Mouse (Mus musculus) heart, embryonic 11.5 days (tissue): ENCODE measurements around the gene Hspa12b. TPM values are rescaled to one million over a fixed set of nuclear protein-coding genes. Genes with fewer than 3 reads are reported as not detected.

ENCODE experiments used
- ATAC-seq: fragments of 200-750 bp; cut with Nextera tagmentation; replicated peaks from 2 replicates; pipeline ENCODE4 v1.8.0; 2017; ENCODE audit warnings: moderate library complexity; ENCODE audit not compliant: insufficient number of reproducible peaks, low FRiP score, low TSS enrichment
- H3K27ac ChIP-seq: fragments of 300-500 bp; sonication (generic); 2 replicates; pipeline ENCODE4 v1.5.1; 2014; ENCODE audit warnings: mild to moderate bottlenecking, low read depth, low read length
- H3K27me3 ChIP-seq: fragments of 300-500 bp; sonication (generic); 2 replicates; pipeline ENCODE4 v1.6.1; 2014; ENCODE audit warnings: mild to moderate bottlenecking, low read length, mixed read lengths; ENCODE audit not compliant: control insufficient read depth, insufficient read depth
- H3K36me3 ChIP-seq: fragments of 300-500 bp; sonication (generic); 2 replicates; pipeline ENCODE4 v1.6.1; 2014; ENCODE audit warnings: mild to moderate bottlenecking, low read length, moderate library complexity, mixed read lengths; ENCODE audit not compliant: control insufficient read depth, insufficient read depth
- H3K4me1 ChIP-seq: fragments of 300-500 bp; sonication (generic); 2 replicates; pipeline ENCODE4 v1.6.1; 2014; ENCODE audit warnings: low read length; ENCODE audit not compliant: control insufficient read depth, insufficient read depth
- H3K4me2 ChIP-seq: fragments of 300-500 bp; sonication (generic); 2 replicates; pipeline ENCODE4 v1.6.1; 2014; ENCODE audit warnings: mild to moderate bottlenecking, moderate library complexity
- H3K4me3 ChIP-seq: fragments of 300-500 bp; sonication (generic); 2 replicates; pipeline ENCODE4 v1.5.1; 2014; ENCODE audit warnings: low read depth, low read length
- H3K9ac ChIP-seq: fragments of 300-500 bp; sonication (generic); 2 replicates; pipeline ENCODE4 v1.6.1; 2014; ENCODE audit warnings: mild to moderate bottlenecking, low read depth, low read length, moderate library complexity
- H3K9me3 ChIP-seq: fragments of 300-500 bp; sonication (generic); replicated peaks from 2 replicates; pipeline ENCODE4 v1.6.1; 2016; ENCODE audit warnings: low read length; ENCODE audit not compliant: control insufficient read depth
- WGBS: fragments of 180-500 bp; shearing (Covaris S2); extraction: QIAGEN DNeasy Blood & Tissue Kit; methylation state at CpG from one replicate; pipeline ENCODE4 v1.1.7; 2014; ENCODE audit not compliant: insufficient replicate concordance; 5-methylcytosine and 5-hydroxymethylcytosine counted together
- polyA plus RNA-seq: library from polyadenylated mRNA; unstranded; fragments of >200 nt; fragmentation: Nextera tagmentation; extraction: Ambion mirVana; gene quantifications from 2 replicates; pipeline ENCODE4 v1.2.1, GENCODE M21; 2014

Hspa12b gene
- 5.6 and 6.3 TPM in 2 replicates for polyA plus RNA-seq

GRCm38 (mm10) chr2:131127161-131127730 lies at the start of gene Hspa12b:
Gene Hspa12b (plus strand): TSS chr2:131127280.
- Histone ChIP-seq H3K9ac (peak within 1 kb of the TSS; percentile 85), H3K36me3 (no peaks in the 10 kb centered on the region), H3K9me3 (no peaks in the 10 kb centered on the region), H3K27me3 (peaks cover 3% of the 10 kb centered on the region; the same call in 1 of the 2 replicates), H3K4me3 (peak within 1 kb of the TSS; percentile 70), H3K4me2 (peak within 1 kb of the TSS; percentile 90), H3K4me1 (peaks cover 34% of the 10 kb centered on the region), H3K27ac (peak within 1 kb of the TSS; percentile 78)
- 1% methylated on average over 28 of the region's 28 CpGs for WGBS
- ATAC-seq, result peak; percentile 92

GRCm38 (mm10) chr2:131080507-131080906 lies 46.6 kb upstream of the Hspa12b start:
- no peaks in the 10 kb centered on the region for H3K9me3 ChIP-seq
- H3K4me1 ChIP-seq, result no peaks in the 10 kb centered on the region
- no peak overlapping the region for H3K27ac ChIP-seq
- no peak overlapping the region for H3K4me3 ChIP-seq
- H3K4me2 ChIP-seq, result no peak overlapping the region
- H3K36me3 ChIP-seq, result no peaks in the 10 kb centered on the region
- 65% methylated on average over 5 of the region's 5 CpGs for WGBS
- ATAC-seq, result no peak
- no peak overlapping the region for H3K9ac ChIP-seq
- peaks cover 7% of the 10 kb centered on the region for H3K27me3 ChIP-seq

DNA sequence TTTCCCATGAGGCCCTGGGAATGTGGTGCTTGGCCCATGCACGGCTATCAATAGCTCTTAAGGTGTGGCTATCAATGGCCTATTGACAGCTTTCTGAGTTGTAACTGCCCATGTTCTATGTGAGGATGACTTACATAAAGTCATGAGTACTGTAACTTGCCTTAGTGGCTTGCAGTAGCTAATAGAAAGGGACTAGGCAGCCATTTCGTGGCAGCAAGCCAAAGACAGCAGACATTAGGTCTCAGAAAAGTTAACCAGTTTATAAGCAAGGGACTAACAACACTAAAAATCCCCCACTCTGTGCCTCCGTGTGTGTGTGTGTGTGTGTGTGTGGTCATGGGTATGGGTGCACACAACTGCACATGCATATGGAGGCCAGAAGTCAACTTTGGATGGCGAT lies 42.9 kb upstream of the Hspa12b start:
- Histone ChIP-seq H3K27me3 (peaks cover under 1% of the 10 kb centered on the region; the same call in 1 of the 2 replicates), H3K9me3 (no peaks in the 10 kb centered on the region), H3K4me2 (no peak overlapping the region), H3K9ac (no peak overlapping the region), H3K27ac (no peak overlapping the region), H3K4me3 (no peak overlapping the region), H3K36me3 (no peaks in the 10 kb centered on the region), H3K4me1 (no peaks in the 10 kb centered on the region)
- no peak for ATAC-seq
- 77% methylated on average over 4 of the region's 4 CpGs for WGBS

DNA sequence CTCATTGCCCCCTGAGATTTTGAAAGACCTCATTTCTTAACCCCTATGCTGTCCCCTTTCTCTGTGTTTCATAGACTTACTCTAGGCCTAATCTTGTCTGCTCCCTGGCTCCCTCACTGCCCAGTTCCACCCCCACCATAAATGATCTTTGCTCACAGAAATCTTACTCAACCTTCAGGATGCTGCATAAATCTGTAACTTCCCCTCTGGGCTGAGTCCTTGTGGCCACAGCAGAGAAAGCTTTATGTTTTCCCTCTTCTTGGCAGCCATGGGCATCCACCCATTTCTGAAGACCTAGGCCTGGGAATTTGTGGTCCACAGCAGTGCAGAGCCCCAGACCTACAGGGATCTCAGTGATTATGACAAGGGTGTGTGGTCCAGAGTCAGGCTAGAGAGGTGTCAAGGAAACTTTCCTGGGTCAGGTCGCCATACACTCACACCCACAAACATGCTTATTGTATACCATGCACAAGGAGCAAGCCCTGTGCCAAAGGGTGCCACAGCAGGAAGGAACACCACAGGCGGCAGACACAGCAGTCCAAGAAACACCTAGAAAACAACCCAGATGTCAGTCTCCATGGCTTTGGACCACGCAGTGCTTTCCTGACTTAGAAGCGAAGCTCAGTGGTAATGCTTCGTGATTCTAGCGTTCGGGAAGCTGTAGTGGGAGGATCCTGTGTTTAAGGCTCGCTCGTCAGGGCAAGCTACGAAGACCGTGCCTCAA lies 40.3 kb upstream of the Hspa12b start, which contains the start of gene Siglec1:
Gene Siglec1, minus strand, starts transcription at position 99 of the 724 bp plus-strand sequence.
- WGBS, result 80% methylated on average over 11 of the region's 11 CpGs

GRCm38 (mm10) chr2:131088581-131088980 lies 38.5 kb upstream of the Hspa12b start:
- WGBS, result 73% methylated on average over 4 of the region's 4 CpGs
- H3K36me3 ChIP-seq, result no peaks in the 10 kb centered on the region
- no peak overlapping the region for H3K4me3 ChIP-seq
- no peak for ATAC-seq
- H3K9ac ChIP-seq, result no peak overlapping the region
- no peak overlapping the region for H3K4me2 ChIP-seq
- H3K9me3 ChIP-seq, result no peaks in the 10 kb centered on the region
- no peaks in the 10 kb centered on the region for H3K4me1 ChIP-seq
- no peak overlapping the region for H3K27ac ChIP-seq
- no peaks in the 10 kb centered on the region for H3K27me3 ChIP-seq

More for the DNA sequence above, 40.3 kb upstream of the Hspa12b start, which contains the start of gene Siglec1:
- Histone ChIP-seq H3K27ac (no peak within 1 kb of the TSS), H3K36me3 (no peaks in the 10 kb centered on the region), H3K4me3 (no peak within 1 kb of the TSS), H3K9ac (no peak within 1 kb of the TSS), H3K4me1 (no peaks in the 10 kb centered on the region), H3K27me3 (no peaks in the 10 kb centered on the region), H3K4me2 (no peak within 1 kb of the TSS), H3K9me3 (no peaks in the 10 kb centered on the region)
- ATAC-seq, result no peak

- ATAC-seq, result no peak
- Histone ChIP-seq H3K4me1 (no peaks in the 10 kb centered on the region), H3K27ac (no peak overlapping the region), H3K9ac (no peak overlapping the region), H3K27me3 (no peaks in the 10 kb centered on the region), H3K4me3 (no peak overlapping the region), H3K4me2 (no peak overlapping the region), H3K9me3 (no peaks in the 10 kb centered on the region), H3K36me3 (no peaks in the 10 kb centered on the region)
- WGBS, result 62% methylated on average over 1 of the region's 1 CpGs
Measured at GRCm38 (mm10) chr2:131089634-131090033, 37.4 kb upstream of the Hspa12b start.

- WGBS, result 43% methylated on average over 3 of the region's 3 CpGs
- Histone ChIP-seq H3K4me3 (no peak overlapping the region), H3K9me3 (no peaks in the 10 kb centered on the region), H3K36me3 (no peaks in the 10 kb centered on the region), H3K27me3 (no peaks in the 10 kb centered on the region), H3K9ac (no peak overlapping the region), H3K27ac (no peak overlapping the region), H3K4me2 (no peak overlapping the region), H3K4me1 (no peaks in the 10 kb centered on the region)
- no peak for ATAC-seq
Measured at GRCm38 (mm10) chr2:131090852-131091251, 36.2 kb upstream of the Hspa12b start.

GRCm38 (mm10) chr2:131093577-131093976 lies 33.5 kb upstream of the Hspa12b start:
- H3K4me3 ChIP-seq, result no peak overlapping the region
- no peak overlapping the region for H3K4me2 ChIP-seq
- no peaks in the 10 kb centered on the region for H3K27me3 ChIP-seq
- H3K4me1 ChIP-seq, result 0 out of 2 replicates have a peak, but pooled peaks cover 4% of the 10 kb centered on the region
- WGBS, result 85% methylated on average over 5 of the region's 5 CpGs
- no peaks in the 10 kb centered on the region for H3K9me3 ChIP-seq
- H3K9ac ChIP-seq, result no peak overlapping the region
- ATAC-seq, result no peak
- no peak overlapping the region for H3K27ac ChIP-seq
- no peaks in the 10 kb centered on the region for H3K36me3 ChIP-seq
